Mouse (Mus musculus) ES-E14 (cell line): ENCODE results near the gene Tmem164. TPM values are rescaled to one million over a fixed set of nuclear protein-coding genes. Genes with fewer than 3 reads are reported as not detected.

ENCODE experiments used
- DNase-seq: peaks from one replicate; pipeline ENCODE4 v3.0.0-alpha.2; 2013; ENCODE audit warnings: low read depth, low spot score
- H3K27ac ChIP-seq: 2 replicates; pipeline ENCODE4 v1.5.1; 2012; ENCODE audit warnings: low read depth, mild to moderate bottlenecking, low read length, moderate library complexity, mixed read lengths; ENCODE audit not compliant: poor library complexity, insufficient read depth, severe bottlenecking
- H3K36me3 ChIP-seq: 2 replicates; pipeline ENCODE4 v1.6.1; 2012; ENCODE audit warnings: mild to moderate bottlenecking, low read length, moderate library complexity, mixed read lengths; ENCODE audit not compliant: control insufficient read depth, poor library complexity, insufficient read depth, severe bottlenecking
- H3K4me1 ChIP-seq, 2 experiments: fragments of 150-350 bp in 1 of 2; sonication (generic) in 1 of 2; 2 replicates each; pipeline ENCODE4 v1.6.1; 2012; ENCODE audit warnings: low read length in 2 of 2, mild to moderate bottlenecking in 1 of 2, mixed read lengths in 1 of 2; ENCODE audit not compliant: control insufficient read depth in 2 of 2, insufficient read depth in 2 of 2, poor library complexity in 1 of 2
- H3K4me3 ChIP-seq, 2 experiments: fragments of 150-350 bp in 1 of 2; sonication (generic) in 1 of 2; 2 replicates each; pipeline ENCODE4 v1.5.1; 2012; ENCODE audit warnings: low read length in 2 of 2, low read depth in 1 of 2, mild to moderate bottlenecking in 1 of 2, mixed read lengths in 1 of 2; ENCODE audit not compliant: insufficient read depth in 1 of 2, poor library complexity in 1 of 2, severe bottlenecking in 1 of 2
- H3K9ac ChIP-seq: 2 replicates; pipeline ENCODE4 v1.6.1; 2012; ENCODE audit warnings: low read depth, mild to moderate bottlenecking, low read length, mixed read lengths; ENCODE audit not compliant: poor library complexity, insufficient read depth, severe bottlenecking
- H3K9me3 ChIP-seq: fragments of 150-350 bp; sonication (generic); 2 replicates; pipeline ENCODE4 v1.6.1; 2012; ENCODE audit warnings: low read depth, mild to moderate bottlenecking, low read length; ENCODE audit not compliant: control insufficient read depth, insufficient read depth
- CHD2 ChIP-seq: IDR thresholded peaks from 2 replicates; pipeline ENCODE4 v1.6.1; 2014; ENCODE audit warnings: mild to moderate bottlenecking, low read depth, low read length, inconsistent platforms
- HCFC1 ChIP-seq: IDR thresholded peaks from 2 replicates; pipeline ENCODE4 v1.6.1; 2012; ENCODE audit warnings: low read length, inconsistent platforms, borderline replicate concordance; ENCODE audit not compliant: insufficient read depth
- MAFK ChIP-seq: IDR thresholded peaks from 2 replicates; pipeline ENCODE4 v1.6.1; 2014; ENCODE audit warnings: mild to moderate bottlenecking, low read depth, low read length, inconsistent platforms; ENCODE audit not compliant: insufficient read depth
- ZC3H11A ChIP-seq: IDR thresholded peaks from 2 replicates; pipeline ENCODE4 v1.6.1; 2012; ENCODE audit warnings: low read depth, mild to moderate bottlenecking, inconsistent platforms, low read length, borderline replicate concordance
- ZNF384 ChIP-seq: IDR thresholded peaks from 2 replicates; pipeline ENCODE4 v1.6.1; 2012; ENCODE audit warnings: low read depth, low read length, inconsistent platforms
- in situ Hi-C, 2 experiments: fragments of 600-800 bp; cut with MboI; formaldehyde crosslinking; loops; one replicate each; pipeline ENCODE4 v1.15.1; 2025; ENCODE audit warnings: low sequenced_read_pairs in 2 of 2, inconsistent platforms in 1 of 2; ENCODE audit not compliant: unreplicated experiment in 2 of 2
- total RNA-seq: library from RNA; depleted of rRNA; stranded (reverse); fragments of 300-350 nt; gene quantifications from 2 replicates; pipeline ENCODE4 v1.2.3, GENCODE M21; 2012

The Tmem164 gene
- total RNA-seq, 1 experiment: 15.3 TPM

GRCm38 (mm10) chrX:142841916-142842315 is 160.7 kb downstream of the Tmem164 start:
- in situ Hi-C loops: no loop called here
- Histone ChIP-seq H3K27ac (no peak overlapping the region), H3K36me3 (peaks cover 2% of the 10 kb centered on the region; the same call in 1 of the 2 replicates), H3K4me3 (no peak overlapping the region), H3K9me3 (no peaks in the 10 kb centered on the region), H3K4me1 (no peaks in the 10 kb centered on the region), H3K9ac (no peak overlapping the region)
- no peak for TF ChIP-seq ZC3H11A
- no peak for TF ChIP-seq MAFK
- no peak for TF ChIP-seq CHD2
- no peak for TF ChIP-seq HCFC1
- no peak for TF ChIP-seq ZNF384
- no peak for DNase-seq

GRCm38 (mm10) chrX:142846266-142846665 is 165.1 kb downstream of the Tmem164 start:
- DNase-seq: no peak
- Histone ChIP-seq H3K9me3 (no peaks in the 10 kb centered on the region), H3K4me3 (no peak overlapping the region), H3K36me3 (peaks cover 2% of the 10 kb centered on the region; the same call in 1 of the 2 replicates), H3K9ac (no peak overlapping the region), H3K27ac (no peak overlapping the region), H3K4me1 (no peaks in the 10 kb centered on the region)
- TF ChIP-seq HCFC1 (no peak), ZC3H11A (no peak), ZNF384 (no peak), CHD2 (no peak), MAFK (no peak)
- in situ Hi-C loops: no loop called here

GRCm38 (mm10) chrX:142848032-142848431 is 166.8 kb downstream of the Tmem164 start:
- Histone ChIP-seq H3K4me3 (no peak overlapping the region), H3K36me3 (no peaks in the 10 kb centered on the region), H3K9me3 (no peaks in the 10 kb centered on the region), H3K4me1 (no peaks in the 10 kb centered on the region), H3K9ac (no peak overlapping the region), H3K27ac (no peak overlapping the region)
- TF ChIP-seq ZNF384 (no peak), CHD2 (no peak), MAFK (no peak), HCFC1 (no peak), ZC3H11A (no peak)
- no peak for DNase-seq
- in situ Hi-C loops: no loop called here

- Histone ChIP-seq H3K4me1 (no peaks in the 10 kb centered on the region), H3K9me3 (no peaks in the 10 kb centered on the region), H3K27ac (no peak overlapping the region), H3K9ac (no peak overlapping the region), H3K4me3 (no peak overlapping the region), H3K36me3 (no peaks in the 10 kb centered on the region)
- in situ Hi-C loops: no loop called here
- no peak for TF ChIP-seq MAFK
- no peak for TF ChIP-seq ZNF384
- TF ChIP-seq CHD2: no peak
- no peak for TF ChIP-seq ZC3H11A
- no peak for TF ChIP-seq HCFC1
- DNase-seq: no peak
These were observed 188.6 kb downstream of the Tmem164 start for GRCm38 (mm10) chrX:142869844-142870243.

GRCm38 (mm10) chrX:142882255-142882654 is 201.0 kb downstream of the Tmem164 start:
- no peak overlapping the region for H3K4me3 ChIP-seq
- TF ChIP-seq ZNF384 (no peak), MAFK (no peak), CHD2 (no peak), ZC3H11A (no peak), HCFC1 (no peak)
- H3K27ac ChIP-seq: no peak overlapping the region
- in situ Hi-C loops: no loop called here
- no peaks in the 10 kb centered on the region; the same call in 1 of the 2 replicates for H3K36me3 ChIP-seq
- H3K4me1 ChIP-seq: no peaks in the 10 kb centered on the region
- no peak for DNase-seq
- H3K9me3 ChIP-seq: no peaks in the 10 kb centered on the region
- no peak overlapping the region for H3K9ac ChIP-seq
